Mouse (Mus musculus): ENCODE results near the gene Ttc3.
A peak's percentile ranks its signal among the peaks of the same experiment; 100 is the strongest.
"Not testable (repeated sequence)": the region's sequence is repeated elsewhere in the genome, so short reads cannot be mapped to it uniquely, and the experiment has no call there.

The Ttc3 gene

DNA sequence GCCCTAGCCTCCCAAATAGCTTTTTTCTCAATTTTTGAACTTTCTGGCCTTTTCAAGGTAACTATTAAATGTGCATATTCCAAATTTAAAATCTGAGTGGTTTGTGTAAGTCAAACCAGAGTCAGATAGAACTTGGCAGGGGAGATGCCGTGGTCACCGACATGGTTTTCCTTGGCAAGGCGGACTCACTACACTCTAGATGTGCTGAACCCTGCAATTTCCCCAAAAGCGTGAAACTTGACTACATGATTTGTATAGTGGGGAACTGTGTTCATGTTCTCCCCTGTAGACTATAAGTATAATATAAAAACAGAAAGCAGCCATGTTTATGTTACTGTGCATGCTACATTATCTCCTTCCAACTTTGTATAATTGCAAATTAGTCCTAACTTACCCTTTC, 58.5 kb downstream of the Ttc3 start:
- DNase-seq (ENCODE audit: low spot score in 2 of 2), result no peak

DNA sequence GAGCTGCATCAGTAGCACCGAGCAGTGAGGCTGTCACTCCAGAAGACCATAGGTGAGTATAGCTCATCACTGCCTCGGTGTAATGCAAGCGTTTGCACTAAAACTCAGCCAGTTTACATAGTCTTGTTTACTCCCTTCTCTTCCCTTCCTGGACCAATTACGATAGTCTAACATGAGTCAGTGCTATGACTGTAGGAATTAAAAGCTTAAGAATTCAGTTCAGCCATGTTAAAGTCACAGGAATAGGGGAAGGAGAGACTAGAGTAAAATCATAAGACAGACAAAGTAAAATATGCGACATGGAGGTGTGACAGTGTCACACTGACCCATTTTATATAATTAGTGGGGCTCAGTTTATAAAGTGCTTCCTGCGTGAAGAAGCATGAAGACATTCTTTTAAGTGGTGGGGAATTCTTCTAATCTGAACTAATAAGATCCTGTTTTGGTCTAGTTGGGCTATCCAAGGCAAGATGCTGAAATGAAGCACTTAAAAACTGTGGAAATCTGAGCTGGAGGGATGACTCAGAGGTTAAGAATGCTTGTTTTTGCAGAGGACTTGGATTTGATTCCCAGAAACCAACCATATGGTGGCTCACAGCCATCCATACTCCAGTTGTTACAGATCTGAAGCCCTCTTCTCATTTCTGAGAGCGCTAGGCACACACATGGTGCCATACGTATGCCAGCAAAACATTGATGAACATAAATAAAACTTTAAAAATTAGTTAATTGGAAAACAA, 65.2 kb downstream of the Ttc3 start:
- DNase-seq (ENCODE audit: low spot score in 2 of 2), result no peak

DNA sequence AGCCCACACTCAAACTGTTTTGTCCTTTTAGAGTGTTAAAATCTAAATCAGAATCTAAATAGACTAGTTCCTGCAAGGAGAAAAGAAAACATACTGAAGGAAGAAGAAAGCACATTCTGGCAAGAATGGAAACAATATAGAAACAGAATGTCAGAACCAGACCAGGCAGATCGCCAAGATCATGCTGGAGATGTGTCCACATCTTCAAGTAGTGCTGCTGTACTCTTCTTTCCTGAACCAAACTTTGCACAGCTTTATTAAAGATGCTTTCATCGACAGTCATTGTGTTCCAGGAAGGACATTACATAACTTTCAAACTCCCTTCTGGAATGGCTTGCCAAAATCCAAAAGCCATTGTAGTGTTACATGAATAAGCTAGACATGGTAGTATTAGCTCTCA, 66.4 kb downstream of the Ttc3 start:
- DNase-seq (ENCODE audit: low spot score in 2 of 2), result no peak

DNA sequence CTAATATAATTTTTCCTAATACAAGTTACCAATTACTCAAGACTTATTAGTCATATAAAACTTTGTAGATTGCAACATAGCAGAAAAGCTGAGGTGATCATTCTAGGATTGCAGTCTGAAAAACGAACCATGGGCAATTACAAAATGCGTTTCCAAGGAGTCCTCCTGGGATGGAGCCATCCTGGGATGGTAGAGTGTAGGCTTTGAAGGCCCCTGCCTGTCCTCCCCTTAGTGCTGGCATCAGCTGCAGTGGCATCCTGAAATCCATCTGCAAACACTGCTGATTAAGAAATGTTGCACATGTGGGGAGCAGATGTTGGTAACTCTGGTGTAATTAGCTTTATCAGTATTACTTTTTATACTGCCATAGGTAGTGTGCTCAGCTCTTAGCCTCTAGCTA, 70.9 kb downstream of the Ttc3 start:
- DNase-seq (ENCODE audit: low spot score in 2 of 2), result no peak

DNA sequence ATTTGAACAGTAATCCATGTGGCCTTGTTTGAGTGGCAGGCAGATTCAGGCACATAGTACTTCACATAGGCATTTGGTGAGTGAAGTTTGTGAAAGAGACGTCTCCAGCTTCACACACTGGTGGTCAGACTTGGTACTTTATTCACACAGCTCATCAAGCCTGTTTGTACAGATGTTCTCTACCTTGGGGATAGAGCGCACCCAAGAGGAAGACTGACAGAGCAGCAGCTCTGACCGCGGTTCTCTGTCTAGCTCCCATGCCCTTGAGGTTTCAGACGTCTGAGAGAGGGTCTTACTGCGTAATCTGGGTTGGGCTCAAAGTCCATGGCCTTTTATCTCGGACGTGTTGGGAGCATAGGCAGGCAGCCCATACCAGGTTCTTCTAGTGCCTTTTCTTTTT, 78.7 kb downstream of the Ttc3 start:
- no peak for DNase-seq (ENCODE audit: low spot score in 2 of 2)

DNA sequence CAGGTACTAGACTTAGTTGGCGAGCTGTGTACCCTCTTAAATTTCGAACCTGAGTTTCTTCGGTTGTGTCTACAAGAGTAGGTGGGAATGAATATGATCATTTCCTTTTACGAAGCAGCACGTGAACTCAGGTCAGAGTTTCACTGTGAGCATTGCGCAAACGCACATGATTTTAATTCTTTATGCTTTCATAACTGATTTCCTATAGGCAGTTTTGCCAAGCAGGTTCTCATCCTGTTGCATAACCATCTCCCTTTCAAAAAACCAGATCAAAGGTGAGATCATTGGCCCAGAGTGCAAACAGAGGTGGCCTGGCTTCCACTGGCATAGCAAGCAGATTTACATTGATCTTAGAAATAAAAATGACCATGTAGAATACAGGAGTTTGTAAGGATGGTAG, 79.2 kb downstream of the Ttc3 start:
- no peak for DNase-seq (ENCODE audit: low spot score in 2 of 2)

DNA sequence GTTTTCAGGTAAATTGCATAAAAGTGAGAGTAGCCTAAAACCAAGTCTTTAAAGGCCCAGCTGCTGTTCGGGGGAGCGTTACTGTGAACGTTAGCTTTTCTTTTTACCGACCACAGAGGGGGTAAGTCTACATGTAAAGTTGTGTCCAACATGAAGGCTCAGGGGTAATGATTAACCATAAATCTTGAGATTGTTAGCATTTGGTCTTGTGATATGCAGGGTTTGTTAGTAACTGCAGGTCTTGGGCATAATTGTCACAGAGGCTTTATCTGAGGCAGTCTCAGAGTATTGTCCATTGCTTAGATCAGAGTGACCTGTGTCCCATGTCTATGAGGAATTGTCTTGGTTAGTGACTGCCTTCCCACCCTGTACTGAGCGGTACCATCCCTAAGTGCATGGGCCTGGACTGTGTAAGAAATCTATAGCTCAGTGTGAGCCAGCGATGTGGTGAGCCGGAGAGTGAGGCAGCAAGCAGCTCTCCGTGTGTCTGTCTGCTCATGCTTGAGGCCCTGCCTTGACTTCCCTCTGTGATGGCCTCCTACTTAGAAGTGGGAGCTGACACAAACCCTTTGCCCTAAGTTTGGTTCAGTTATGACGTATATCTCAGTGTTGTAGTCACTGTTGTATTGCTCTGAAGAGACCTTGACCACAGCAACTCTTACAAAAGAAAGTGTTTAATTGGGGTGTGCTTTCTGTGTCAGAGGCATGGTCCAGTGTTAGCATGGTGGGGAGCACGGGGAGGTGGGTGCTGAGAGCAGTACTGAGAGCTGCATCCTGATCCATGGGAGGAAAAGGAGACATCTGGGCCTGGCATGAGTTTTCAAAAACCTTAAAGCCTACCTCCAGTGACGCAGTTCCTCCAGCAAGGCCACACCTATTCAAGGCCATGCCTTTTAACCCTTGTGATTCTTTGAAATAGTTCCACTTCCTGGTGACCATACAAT, 81.4 kb downstream of the Ttc3 start:
- no peak for DNase-seq (ENCODE audit: low spot score in 2 of 2)

DNA sequence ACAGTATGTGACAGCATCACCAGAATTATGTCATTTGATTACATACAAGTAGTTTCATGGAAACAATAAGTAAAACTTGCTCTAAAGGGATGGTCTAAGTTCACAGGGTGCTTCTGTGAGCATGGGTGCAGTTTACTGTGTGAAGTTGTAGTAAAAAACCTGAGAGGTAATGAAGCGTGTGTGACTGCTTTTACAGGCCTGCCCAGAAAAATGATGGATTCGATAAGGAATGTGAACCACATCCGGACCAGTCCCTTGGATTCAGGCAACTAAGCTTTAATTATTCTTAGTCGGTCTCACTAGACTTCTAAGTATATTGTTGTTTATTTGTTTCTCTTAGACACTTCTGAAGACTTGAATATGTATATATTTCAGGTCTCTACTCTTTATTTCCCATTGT, 82.3 kb downstream of the Ttc3 start:
- no peak for DNase-seq (ENCODE audit: low spot score in 2 of 2)

DNA sequence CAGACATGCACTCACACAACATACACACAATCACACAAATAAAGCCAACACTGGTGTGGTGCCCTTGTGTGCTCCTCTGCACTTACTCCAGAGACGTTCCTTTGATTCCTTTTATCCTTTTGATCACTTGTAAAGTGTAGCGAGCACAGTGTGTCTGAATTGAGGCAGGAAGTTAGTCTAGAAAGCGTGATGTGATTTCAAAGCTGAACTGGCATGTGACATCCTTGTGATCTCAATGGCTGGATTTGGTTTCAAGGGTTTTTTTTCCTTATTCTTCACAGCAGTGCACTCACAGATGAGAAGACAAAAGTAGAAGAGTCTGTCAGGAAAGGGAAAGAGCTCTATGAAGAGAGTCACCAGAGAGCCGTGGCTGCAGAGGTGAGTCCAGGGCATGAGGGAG, 83.7 kb downstream of the Ttc3 start:
- no peak for DNase-seq (ENCODE audit: low spot score in 2 of 2)

DNA sequence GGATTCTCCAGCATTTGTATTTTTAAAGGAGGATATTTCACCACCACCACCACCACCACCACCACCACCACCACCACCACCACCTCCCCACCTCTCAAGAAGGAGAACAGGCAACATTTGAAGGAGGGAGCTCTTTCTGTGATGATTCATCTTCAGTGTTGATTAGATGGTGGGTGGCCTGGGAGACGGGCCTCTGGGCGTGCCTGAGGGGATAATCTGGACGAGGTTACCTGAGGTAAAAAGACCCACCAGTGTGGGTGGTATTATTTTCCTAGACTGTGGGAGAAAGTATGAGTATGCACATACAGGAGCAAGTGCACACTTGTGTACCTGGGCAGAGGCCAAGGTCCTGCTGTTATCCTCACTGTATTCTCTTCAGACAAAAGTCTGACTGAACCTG, 93.6 kb downstream of the Ttc3 start:
- no peak for DNase-seq (ENCODE audit: low spot score in 2 of 2)

DNA sequence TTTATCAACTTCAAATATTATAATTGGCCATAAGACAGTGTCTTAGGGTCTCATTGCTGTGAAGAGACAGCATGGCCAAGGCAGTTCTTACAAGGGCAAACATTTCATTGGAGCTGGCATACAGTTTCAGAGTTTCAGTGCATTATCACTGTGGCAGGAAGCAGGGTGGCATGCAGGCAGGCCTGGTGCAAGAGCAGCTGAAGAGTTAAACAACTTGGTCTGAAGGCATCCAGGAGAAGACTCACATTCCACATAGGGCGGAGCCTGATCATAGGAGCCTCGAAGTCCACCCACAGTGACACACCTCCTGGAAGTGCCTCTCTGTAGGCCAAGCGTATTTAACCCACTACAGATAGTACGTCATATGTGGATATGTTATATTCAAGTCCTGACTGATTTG, 95.5 kb downstream of the Ttc3 start:
- DNase-seq (ENCODE audit: low spot score in 2 of 2), result no peak

DNA sequence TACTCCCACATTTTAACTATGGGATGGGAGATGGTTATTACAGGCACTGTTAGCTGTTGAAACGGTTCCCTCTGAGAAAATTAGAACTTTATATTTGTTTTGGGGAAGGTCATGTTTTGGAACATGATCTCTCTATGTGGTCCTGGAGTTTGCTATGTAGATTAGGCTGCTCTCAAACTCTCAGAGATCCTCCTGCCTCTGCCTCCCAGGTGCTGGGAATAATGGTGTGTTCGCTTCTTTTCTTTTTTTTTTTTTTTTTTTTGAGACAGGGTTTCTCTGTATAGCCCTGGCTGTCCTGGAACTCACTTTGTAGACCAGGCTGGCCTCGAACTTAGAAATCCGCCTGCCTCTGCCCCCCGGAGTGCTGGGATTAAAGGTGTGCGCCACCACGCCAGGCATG, 95.9 kb downstream of the Ttc3 start:
- DNase-seq (ENCODE audit: low spot score in 2 of 2), result not testable (repeated sequence)

DNA sequence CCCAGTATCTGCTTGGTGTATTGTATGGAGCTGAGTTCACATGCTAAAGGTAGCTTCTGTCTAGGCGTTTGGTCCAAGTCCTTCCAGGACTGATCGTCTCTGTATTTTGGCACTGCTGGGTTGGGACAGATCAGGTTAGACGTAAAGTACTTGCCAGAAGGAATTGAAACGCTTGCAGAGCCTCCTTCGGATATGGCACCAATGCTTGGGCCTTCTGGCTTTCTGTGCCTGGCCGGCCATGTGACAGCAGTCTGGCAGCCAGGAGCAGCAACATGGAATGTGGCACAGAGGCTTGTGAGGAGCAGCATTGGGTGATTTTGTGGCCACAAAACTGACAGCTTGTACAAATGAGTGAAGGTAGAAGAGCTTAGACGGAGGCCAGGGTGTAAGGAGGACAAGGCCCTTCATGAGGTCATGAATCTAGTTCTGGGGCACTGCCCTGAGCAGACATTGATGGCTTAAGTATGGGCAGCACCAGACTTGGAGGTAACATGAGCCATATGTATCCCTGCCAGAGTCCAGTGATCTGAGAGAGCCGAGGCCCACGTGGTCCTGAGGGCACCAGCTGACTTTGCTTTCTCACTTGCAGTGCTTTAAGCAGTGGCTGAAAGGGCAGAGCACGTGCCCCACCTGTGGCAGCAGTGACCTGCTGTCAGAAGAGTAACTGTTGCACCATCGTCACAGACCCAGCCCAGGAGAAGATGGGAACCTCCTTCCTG, 97.1 kb downstream of the Ttc3 start:
- no peak for DNase-seq (ENCODE audit: low spot score in 2 of 2)

DNA sequence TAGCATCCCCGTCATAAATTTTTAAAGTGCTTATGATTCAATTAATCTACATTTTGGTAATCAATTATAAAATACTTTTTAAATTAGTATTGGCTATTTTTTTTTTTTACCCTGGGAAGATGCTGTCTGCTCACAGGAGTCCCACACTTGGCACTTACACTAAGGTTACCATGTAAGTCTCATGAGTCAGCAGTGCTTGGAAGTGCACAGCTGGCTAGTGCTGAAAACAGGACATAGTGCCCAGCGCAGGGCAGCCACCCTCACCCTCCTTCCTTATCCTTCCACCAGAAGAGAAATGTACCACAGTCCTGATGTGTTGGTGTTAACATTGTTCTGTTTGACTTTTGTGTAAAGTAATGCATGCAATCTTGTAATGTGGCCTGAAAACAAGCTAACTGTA, 98.0 kb downstream of the Ttc3 start:
- DNase-seq (ENCODE audit: low spot score in 2 of 2), result no peak

DNA sequence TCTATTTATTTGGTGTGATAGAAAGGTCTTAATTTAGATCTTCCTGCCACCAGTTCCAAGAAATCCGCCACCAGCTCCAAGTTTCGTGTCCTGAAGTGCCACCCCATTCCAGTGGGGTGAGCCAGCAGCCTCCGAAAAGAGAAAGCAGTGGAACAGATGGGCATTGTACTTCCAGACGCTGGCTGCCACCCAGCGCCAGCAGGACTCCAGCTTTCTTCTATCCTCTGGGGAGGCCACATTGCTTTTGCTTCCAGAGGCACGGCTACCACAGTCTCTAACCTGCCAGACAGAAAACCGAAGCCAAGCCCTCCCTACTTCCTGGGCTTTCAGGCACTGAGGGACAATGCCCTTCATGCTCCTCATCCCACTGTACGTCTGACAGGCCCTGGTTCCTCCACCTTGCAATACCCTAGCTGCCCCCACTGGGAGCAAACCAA, 102.1 kb downstream of the Ttc3 start:
- DNase-seq (ENCODE audit: low spot score in 2 of 2), result peak in 1 of 2 experiments; percentile 66

DNA sequence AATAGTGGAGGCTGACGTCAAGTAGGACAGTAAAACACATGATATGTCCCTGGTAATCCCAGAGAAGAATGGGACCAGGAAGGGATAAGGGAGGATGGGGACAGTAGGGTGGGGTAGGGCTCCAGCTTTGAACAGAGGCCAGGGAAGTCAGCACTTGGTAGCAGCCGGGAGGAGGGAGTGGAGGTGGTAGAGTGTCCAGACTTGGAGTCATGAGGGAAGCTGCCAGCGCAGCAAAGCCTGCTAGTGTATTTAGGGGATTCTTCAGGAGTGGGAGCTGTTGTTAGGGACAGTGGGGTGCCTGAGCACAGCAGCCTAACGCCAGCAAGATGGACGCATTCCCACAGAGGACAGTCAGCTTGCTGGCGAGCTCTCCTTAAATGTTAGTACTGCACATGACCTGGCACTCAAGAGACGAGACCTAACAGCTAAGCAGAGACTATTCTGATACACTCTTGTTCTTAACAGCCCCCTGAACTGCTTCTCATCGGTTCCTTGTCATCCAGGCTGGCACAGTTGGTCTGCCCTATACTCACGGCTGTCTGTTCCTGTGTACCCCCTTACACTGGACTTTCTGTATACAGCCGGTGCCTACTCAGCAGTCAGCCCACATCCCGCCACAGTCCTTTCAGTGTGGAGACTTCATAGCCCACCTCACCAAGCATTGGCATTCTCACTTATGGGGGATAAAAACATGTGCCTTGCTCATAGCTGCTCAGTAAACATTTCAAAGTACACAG, 102.8 kb downstream of the Ttc3 start:
- peak in 1 of 2 experiments; percentile 39 for DNase-seq (ENCODE audit: low spot score in 2 of 2)

DNA sequence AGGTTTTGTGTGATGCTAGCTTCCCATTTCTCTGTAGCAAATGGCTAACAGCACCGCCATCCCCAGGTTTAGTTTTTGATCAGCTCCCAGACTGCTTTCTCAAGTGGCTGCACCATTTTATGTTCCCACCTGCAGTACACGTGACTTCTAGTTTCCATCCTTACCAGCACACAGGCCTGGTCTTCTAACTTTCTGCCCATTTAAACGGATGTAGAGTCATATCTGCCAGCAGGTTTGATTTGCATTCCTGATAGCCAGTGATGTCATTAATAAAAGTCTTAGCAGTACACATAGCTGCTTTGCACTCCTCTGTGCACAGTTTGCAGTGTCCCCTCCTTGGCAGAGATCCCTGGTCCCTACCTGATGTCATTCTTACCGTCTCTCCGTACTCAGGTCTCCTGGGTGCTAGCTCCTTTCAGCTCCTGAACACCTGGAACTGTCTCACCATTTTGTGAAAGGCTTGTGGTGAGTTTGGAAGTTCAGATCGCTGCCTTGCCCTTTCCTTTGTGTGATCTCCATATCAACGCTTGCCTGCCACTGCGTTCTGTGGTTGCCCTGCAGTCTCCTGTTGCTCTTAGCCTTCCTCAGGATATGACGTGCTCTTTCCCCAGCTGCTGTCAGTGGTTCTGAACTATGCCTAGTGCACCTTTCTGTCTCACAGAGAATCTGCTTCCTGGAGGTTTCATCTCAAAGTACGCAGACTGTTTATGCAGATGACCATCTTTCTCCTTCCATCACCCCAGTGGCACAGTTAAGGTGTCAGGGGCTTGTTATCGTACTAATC, 114.5 kb downstream of the Ttc3 start:
- no peak for DNase-seq (ENCODE audit: low spot score in 2 of 2)

DNA sequence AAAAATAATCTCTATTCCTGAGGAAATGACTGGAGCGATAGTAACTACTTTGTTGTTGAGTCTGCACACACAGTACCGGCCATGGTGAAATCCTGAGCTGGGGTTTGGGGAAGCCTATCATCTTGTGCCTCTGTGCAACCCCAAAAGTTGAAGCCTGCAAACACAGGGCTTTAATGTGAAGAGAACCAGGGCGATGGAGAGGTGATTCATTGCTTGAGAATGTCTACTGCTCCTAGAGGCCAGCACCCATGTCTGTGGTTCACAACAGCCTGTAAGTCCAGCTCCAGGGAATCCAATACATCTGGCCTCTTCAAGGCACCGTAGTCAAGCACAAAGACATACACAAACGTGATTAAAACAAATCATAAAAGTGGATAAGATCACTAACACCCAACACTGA, 116.9 kb downstream of the Ttc3 start:
- no peak for DNase-seq (ENCODE audit: low spot score in 2 of 2)

DNA sequence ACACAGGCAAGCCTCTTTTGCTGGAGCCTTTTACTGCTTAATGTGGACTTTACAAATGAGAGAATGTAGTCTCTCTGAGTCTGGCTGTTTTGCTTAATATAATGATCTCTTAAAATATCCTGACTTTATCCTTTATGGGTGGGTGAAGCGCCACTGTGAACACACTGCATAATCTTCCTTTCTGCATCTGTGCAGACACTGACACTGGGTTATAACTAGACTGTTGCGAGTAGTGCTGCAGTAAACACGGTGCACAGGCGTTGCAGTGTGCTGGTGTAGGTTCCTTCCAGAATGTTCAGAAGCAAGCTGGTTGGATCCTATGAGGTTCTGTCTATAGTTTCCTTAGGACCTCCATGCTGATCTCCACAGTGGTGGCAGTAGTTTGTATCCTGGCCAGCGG, 118.9 kb downstream of the Ttc3 start:
- no peak for DNase-seq (ENCODE audit: low spot score in 2 of 2)

DNA sequence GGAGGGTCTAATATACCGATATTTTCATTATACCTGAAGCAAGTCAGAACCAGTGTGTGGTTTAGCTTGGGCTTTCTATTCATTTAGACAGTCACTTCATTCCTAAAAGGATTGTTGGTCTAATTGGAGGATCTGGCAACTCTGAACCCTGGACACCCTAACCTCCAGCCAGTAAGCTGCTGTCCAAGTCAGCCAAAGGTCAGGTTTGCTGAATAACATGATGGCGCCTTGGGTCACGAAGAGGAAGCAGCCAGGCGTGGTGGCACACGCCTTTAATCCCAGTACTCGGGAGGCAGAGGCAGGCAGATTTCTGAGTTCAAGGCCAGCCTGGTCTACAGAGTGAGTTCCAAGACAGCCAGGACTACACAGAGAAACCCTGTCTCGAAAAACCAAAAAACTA, 126.8 kb downstream of the Ttc3 start:
- DNase-seq (ENCODE audit: low spot score in 2 of 2), result not testable (repeated sequence)

DNA sequence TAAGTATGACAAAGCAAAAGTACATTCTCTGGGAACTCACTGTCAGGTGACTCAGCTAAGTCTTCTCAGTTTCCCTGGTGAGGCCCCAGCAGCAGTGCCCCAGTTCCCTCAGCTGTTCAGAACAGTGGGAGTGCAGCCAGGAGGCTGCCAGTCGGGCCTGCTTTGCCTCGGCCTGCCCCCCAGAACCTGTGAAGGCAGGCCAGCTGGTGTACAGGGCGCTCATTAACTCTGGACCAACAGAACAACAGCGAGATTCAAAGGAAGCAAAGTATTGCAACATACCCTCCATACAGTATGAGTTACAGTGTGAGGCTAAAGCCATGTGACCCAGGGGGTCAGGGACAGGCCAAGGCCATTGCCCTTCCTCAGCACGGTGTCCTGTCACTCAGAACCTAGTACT, 127.5 kb downstream of the Ttc3 start:
- peak in 1 of 2 experiments; percentile 11 for DNase-seq (ENCODE audit: low spot score in 2 of 2)
